Mouse (Mus musculus): ENCODE measurements at regions not wholly inside any gene's neighbourhood (a gene's known extent, or its start where the extent isn't known, plus 50 kb on each side); places are given as distances from the start of the nearest gene placed in this dataset.

DNA sequence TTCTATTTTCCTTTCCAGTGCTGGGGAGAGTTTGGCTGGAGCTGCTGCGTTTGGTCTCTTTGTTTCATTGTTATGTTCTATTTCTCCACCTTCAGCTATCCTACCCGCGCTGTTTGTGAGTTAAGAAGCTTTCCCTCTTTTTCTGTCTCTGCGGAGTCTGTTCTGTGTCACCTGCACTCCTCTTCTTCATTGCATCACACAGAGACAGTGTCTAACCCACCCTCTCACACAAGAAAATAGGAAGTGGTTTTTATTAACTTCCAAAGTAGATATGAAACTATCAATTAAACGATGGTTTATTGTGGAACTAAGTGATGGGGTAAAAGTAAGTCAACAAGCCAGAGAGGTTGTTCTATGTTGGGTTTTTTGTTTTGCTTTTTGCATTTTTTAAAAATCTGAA is 64.9 kb upstream of the Olig3 start:
- no peak for TF ChIP-seq GATA1 (IDR thresholded peaks at IDR 0.05; ENCODE audit: low read length)
- no peak for TF ChIP-seq TAL1 (IDR thresholded peaks at IDR 0.05; ENCODE audit: low read length)
